Mouse (Mus musculus): ENCODE data around the gene Nup210. TPM values are rescaled to one million over a fixed set of nuclear protein-coding genes. Genes with fewer than 3 reads are reported as not detected.
A peak's percentile ranks its signal among the peaks of the same experiment; 100 is the strongest.

Gene Nup210
- total RNA-seq, 2 experiments from 2014 or later: 45.3 to 56.8 TPM

DNA sequence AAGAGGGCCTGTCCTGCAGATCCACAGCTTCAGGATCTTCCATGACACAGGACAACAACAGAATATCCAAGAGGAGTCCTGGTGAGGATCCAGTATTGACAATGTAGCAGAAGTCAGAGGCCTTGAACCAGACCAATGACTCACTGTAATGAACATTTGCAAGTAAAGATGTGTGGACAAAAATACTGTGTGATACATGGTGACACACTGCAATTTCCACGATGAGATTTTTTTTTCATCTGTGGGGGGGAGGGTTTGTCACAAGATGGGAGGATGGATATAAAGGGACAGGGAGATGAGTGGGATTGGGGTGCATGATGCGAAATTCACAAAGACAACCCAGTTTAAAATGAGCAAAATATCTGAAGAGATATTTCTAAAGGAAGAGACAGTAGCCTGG, 120.4 kb downstream of the Nup210 start:
- no peak for ATAC-seq (replicated peaks; ENCODE audit: low FRiP score, poor library complexity, severe bottlenecking)

DNA sequence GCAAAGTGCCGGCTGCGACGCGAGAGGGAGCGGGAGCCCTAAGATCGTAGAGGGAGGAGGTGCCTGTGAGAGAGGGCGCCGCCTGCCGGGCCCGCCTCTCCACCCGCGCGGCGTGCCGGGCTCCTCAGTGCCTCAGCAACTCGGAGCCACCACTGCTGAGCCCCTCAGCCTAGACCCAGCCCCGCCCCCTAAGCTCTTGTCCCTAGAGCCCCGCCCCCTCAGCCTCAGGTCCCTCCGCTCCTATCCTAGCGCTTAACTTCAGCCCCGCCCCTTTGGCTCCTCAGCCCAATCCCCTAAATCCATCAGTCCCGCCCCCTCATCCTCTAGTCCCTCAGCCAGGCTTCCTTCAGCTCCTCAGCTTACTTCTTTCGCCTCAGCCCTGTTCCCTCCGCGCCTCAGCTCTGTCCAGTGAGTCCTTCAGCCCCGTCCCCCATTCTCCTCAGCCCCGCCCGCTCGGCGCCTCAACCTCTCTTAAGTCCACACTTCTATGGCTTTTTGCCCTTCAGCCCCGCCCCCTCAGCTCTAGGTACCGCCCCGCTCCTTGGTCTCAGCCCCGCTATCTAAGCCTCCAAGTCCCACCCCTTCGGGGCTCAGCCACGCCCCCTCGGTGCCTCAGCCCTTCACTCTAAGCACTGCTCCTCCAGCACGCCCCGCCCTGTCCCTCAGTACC, 127.8 kb downstream of the Nup210 start, which contains the start of gene Iqsec1:
TSS of gene Iqsec1 (minus strand) at position 38 of the 670 bp plus-strand sequence.
- ATAC-seq (replicated peaks; ENCODE audit: low FRiP score, poor library complexity, severe bottlenecking): peak; percentile 91

DNA sequence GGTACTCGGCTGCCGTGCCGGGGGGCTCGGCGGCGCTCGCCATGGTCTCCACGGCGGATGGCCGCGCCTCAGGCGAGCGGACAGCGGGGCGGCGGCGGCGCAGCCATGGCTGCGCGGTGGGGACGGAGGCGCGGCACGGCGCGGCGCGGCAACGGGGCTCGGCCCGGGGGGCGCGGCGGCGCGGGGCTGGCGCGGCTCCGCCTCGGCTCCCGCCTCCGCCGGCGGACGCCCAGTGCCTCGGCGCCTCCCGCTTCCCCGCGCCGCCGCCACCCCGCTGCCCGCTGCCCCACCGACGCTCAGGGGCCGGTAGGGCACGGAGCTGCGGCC, 128.4 kb downstream of the Nup210 start:
- ATAC-seq (replicated peaks; ENCODE audit: low FRiP score, poor library complexity, severe bottlenecking): no peak

DNA sequence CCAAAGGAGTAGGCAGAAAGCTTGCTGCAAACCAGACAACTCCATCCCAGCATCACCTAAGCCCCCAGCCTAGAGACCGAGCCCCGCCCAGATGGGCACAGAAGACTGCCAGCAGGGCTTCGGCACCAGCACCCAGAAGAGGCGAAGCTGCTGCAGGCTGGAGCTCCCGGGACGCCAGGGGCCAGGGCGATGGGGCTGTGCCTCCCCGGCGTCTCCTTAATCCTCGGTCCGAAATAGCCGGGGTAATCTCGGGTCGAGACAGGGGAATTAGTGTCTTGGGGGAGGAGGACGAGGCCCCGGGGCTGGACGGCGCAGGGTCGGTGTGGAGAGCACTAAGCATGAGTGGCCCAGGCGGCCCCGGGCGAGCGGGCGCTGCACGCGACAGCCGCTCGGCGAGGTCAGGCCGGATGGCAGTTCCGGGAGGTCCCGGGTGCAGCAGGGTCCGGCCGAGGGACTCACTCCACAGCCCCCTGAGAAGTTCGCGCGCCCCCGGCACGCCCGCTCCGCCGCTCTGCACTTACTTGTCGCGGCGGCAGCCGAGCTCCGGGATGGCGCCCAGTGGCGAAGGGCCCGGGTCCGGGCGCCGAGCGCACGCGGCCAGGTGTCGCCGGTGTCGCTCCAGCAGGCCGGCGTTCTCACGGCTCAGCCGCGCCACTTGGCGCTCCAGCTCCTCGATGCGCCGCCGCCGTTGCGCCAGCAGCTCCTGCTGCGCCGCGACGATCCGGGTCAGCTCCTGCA, 128.9 kb downstream of the Nup210 start:
- no peak for ATAC-seq (replicated peaks; ENCODE audit: low FRiP score, poor library complexity, severe bottlenecking)

DNA sequence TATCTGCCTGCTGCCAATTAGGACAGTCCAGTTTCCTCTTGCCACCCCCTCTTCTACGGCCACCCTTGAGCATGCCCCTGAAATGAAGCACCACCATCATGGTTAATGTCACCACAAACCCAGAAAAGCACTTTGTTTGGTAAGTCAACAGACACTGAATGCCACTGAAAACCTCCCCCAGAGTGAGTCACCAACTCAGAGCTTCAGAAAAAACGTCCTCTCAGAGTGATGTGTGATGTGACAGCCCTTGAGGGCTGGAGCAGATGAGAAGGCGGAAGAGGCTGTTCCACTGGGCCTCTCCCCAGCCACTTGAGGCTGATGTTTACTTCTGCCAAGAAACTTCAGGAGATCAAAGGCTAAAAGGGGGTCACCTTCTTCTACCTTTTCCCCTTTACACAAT, 132.5 kb downstream of the Nup210 start:
- no peak for ATAC-seq (replicated peaks; ENCODE audit: low FRiP score, poor library complexity, severe bottlenecking)

DNA sequence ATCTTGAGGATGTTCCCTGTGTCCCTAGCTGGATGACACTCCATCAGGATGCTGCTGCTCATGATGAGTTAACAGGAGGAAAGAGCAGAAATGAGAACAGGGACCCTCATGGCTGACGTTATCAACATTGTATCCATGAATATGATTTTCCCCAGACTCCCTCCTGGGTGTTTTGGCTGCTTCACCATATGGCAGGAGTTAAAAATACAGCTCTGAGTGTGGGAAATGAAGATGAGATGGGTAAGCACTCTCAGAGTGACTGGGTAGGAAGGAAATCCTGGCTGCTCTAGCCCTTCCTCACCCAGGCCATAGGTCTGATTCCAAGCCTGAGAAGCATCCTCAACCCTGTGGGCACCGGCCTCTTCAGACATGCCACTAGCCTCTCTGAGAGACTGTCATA, 142.3 kb downstream of the Nup210 start:
- no peak for ATAC-seq (replicated peaks; ENCODE audit: low FRiP score, poor library complexity, severe bottlenecking)

DNA sequence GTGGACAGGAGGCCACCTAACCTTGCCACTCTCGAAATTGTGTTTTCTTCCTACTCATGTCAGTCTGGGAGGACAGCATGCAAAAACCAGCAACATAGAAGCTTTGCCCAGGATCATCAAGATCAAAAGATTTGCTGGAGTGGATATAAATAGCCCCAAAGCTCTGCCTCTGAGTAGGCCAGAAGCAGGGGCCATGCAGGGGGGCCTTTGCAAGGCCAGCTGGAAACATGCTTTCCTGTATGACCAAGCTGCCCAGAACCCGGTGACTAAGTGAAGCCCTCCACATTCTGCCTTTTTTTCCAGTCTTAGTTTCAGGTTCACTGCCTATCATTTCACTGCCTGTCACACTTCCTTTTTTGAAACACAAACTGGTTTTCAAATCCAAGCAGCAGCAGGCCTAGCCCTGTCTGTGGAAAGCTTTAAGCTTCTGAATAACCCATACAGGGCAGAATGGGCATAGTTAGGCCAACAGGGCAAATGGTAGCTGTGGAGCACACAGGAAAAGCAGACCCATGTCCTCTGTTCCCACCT, 147.2 kb downstream of the Nup210 start:
- no peak for ATAC-seq (replicated peaks; ENCODE audit: low FRiP score, poor library complexity, severe bottlenecking)

Other genes with a start within 250 kb of the Nup210 start
- 118 and 132 TPM in 2 replicates for gene Iqsec1, start 128.1 kb downstream of the Nup210 start, total RNA-seq (2015; ENCODE audit: low replicate concordance)
- 65.5 and 104 TPM in 2 replicates for gene Iqsec1, start 128.1 kb downstream of the Nup210 start, total RNA-seq (2017; ENCODE audit: low replicate concordance)
- gene Hdac11, start 39.8 kb upstream of the Nup210 start, total RNA-seq (2015; ENCODE audit: low replicate concordance): 3.8 TPM in 1 of 2 replicates, not detected in the other
- gene Hdac11, start 39.8 kb upstream of the Nup210 start, total RNA-seq (2017; ENCODE audit: low replicate concordance): 0.84 and 1.8 TPM in 2 replicates
- gene Fbln2, start 95.6 kb upstream of the Nup210 start, total RNA-seq (2015; ENCODE audit: low replicate concordance): not detected in 2 replicates
- not detected in 2 replicates for gene Fbln2, start 95.6 kb upstream of the Nup210 start, total RNA-seq (2017; ENCODE audit: low replicate concordance)

Data from erythroblast, adult 5-6 weeks (primary cell).